Mouse (Mus musculus) gastrocnemius, adult 2 months (tissue): ENCODE measurements at regions not wholly inside any gene's neighbourhood (a gene's known extent, or its start where the extent isn't known, plus 50 kb on each side); places are given as distances from the start of the nearest gene placed in this dataset.

Experiments
- DNase-seq: peaks from one replicate; pipeline ENCODE4 v3.0.0; 2022
- H3K27ac ChIP-seq: fragments of 200-600 bp; 2 replicates; pipeline ENCODE4 v1.8.1; 2022; ENCODE audit warnings: mild to moderate bottlenecking
- H3K4me3 ChIP-seq: fragments of 200-600 bp; 2 replicates; pipeline ENCODE4 v1.8.1; 2022; ENCODE audit warnings: mild to moderate bottlenecking, moderate library complexity
- CTCF ChIP-seq: fragments of 200-600 bp; IDR thresholded peaks from 2 replicates; pipeline ENCODE4 v1.8.1; 2022; ENCODE audit warnings: antibody characterized with exemption, mild to moderate bottlenecking, moderate library complexity
- intact Hi-C: fragments of 180-260 bp; cut with DNase I; formaldehyde crosslinking; loops from one replicate; pipeline ENCODE4 v1.15.1; 2025

GRCm38 (mm10) chr4:127659950-127660349, 302.0 kb upstream of the Gjb5 start:
- no peak for DNase-seq
- H3K27ac ChIP-seq = no peak overlapping the region
- TF ChIP-seq CTCF = no peak
- intact Hi-C loops = no loop called here
- no peak overlapping the region for H3K4me3 ChIP-seq

- intact Hi-C loops = no loop called here
- H3K27ac ChIP-seq = no peak overlapping the region
- DNase-seq = no peak
- H3K4me3 ChIP-seq = no peak overlapping the region
- TF ChIP-seq CTCF = no peak
Observed at GRCm38 (mm10) chr4:127651601-127652000, 293.6 kb upstream of the Gjb5 start.

- TF ChIP-seq CTCF = no peak
- H3K4me3 ChIP-seq = no peak overlapping the region
- H3K27ac ChIP-seq = no peak overlapping the region
- no peak for DNase-seq
- intact Hi-C loops = no loop called here
Observed at GRCm38 (mm10) chr4:127648011-127648410, 290.0 kb upstream of the Gjb5 start.

- DNase-seq = no peak
- H3K27ac ChIP-seq = no peak overlapping the region
- intact Hi-C loops = no loop called here
- no peak for TF ChIP-seq CTCF
- H3K4me3 ChIP-seq = no peak overlapping the region
Observed at GRCm38 (mm10) chr4:127647189-127647588, 289.2 kb upstream of the Gjb5 start.

- Histone ChIP-seq H3K4me3 (no peak overlapping the region), H3K27ac (no peak overlapping the region)
- intact Hi-C loops = no loop called here
- no peak for TF ChIP-seq CTCF
- DNase-seq = no peak
Observed at GRCm38 (mm10) chr4:127640251-127641085, 282.5 kb upstream of the Gjb5 start.

GRCm38 (mm10) chr4:127639765-127640164, 281.8 kb upstream of the Gjb5 start:
- no peak overlapping the region for H3K4me3 ChIP-seq
- DNase-seq = no peak
- intact Hi-C loops = no loop called here
- no peak overlapping the region for H3K27ac ChIP-seq
- no peak for TF ChIP-seq CTCF

- Histone ChIP-seq H3K27ac (no peak overlapping the region), H3K4me3 (no peak overlapping the region)
- no peak for TF ChIP-seq CTCF
- no peak for DNase-seq
- intact Hi-C loops = no loop called here
Observed at GRCm38 (mm10) chr4:127636934-127637333, 279.0 kb upstream of the Gjb5 start.

GRCm38 (mm10) chr4:127635262-127635661, 277.3 kb upstream of the Gjb5 start:
- intact Hi-C loops = no loop called here
- H3K4me3 ChIP-seq = no peak overlapping the region
- no peak for DNase-seq
- TF ChIP-seq CTCF = no peak
- no peak overlapping the region for H3K27ac ChIP-seq

GRCm38 (mm10) chr4:127619870-127620269, 261.9 kb upstream of the Gjb5 start:
- no peak for DNase-seq
- no peak for TF ChIP-seq CTCF

GRCm38 (mm10) chr4:127612761-127613160, 254.8 kb upstream of the Gjb5 start:
- Histone ChIP-seq H3K27ac (no peak overlapping the region), H3K4me3 (no peak overlapping the region)
- intact Hi-C loops = loop anchor here (5.0 kb wide), 1 partner anchor 245 kb away; no protein-coding TSS in a partner anchor
- DNase-seq = no peak
- TF ChIP-seq CTCF = peak; percentile 36; the same call in 1 of the 2 replicates

More at GRCm38 (mm10) chr4:127619870-127620269, 261.9 kb upstream of the Gjb5 start:
- no peak overlapping the region for H3K4me3 ChIP-seq
- H3K27ac ChIP-seq = no peak overlapping the region
- intact Hi-C loops = no loop called here

- no peak overlapping the region for H3K27ac ChIP-seq
- no peak for TF ChIP-seq CTCF
- no peak overlapping the region for H3K4me3 ChIP-seq
- intact Hi-C loops = no loop called here
- DNase-seq = no peak
Observed at GRCm38 (mm10) chr4:127600919-127601318, 242.9 kb upstream of the Gjb5 start.

GRCm38 (mm10) chr4:127598610-127599009, 240.6 kb upstream of the Gjb5 start:
- Histone ChIP-seq H3K4me3 (no peak overlapping the region), H3K27ac (no peak overlapping the region)
- TF ChIP-seq CTCF = no peak
- intact Hi-C loops = no loop called here
- DNase-seq = no peak

GRCm38 (mm10) chr4:127594081-127594480, 236.1 kb upstream of the Gjb5 start:
- TF ChIP-seq CTCF = no peak
- no peak for DNase-seq
- intact Hi-C loops = no loop called here
- no peak overlapping the region for H3K4me3 ChIP-seq
- no peak overlapping the region for H3K27ac ChIP-seq

GRCm38 (mm10) chr4:127591540-127591939, 233.6 kb upstream of the Gjb5 start:
- Histone ChIP-seq H3K4me3 (no peak overlapping the region), H3K27ac (no peak overlapping the region)
- TF ChIP-seq CTCF = no peak
- no peak for DNase-seq
- intact Hi-C loops = no loop called here
